Mouse (Mus musculus) gastrocnemius, postnatal 14 days (tissue): ENCODE data around the gene Mark3. TPM values are rescaled to one million over a fixed set of nuclear protein-coding genes. Genes with fewer than 3 reads are reported as not detected.

ENCODE experiments used
- DNase-seq: peaks from one replicate; pipeline ENCODE4 v3.0.0; 2021; ENCODE audit warnings: mixed read lengths
- intact Hi-C: fragments of 180-260 bp; cut with DNase I; formaldehyde crosslinking; loops from one replicate; pipeline ENCODE4 v1.15.1; 2025; ENCODE audit warnings: low total_unique reads
- total RNA-seq, 2 experiments: library from RNA; stranded (reverse); gene quantifications; 2 replicates each; pipeline ENCODE4 v1.2.3; 2021

Gene Mark3
- total RNA-seq, 2 experiments from 2014 or later, result 48.7 to 51.8 TPM

- intact Hi-C loops, result no loop called here
- DNase-seq, result peak; percentile 44
These were observed 94.9 kb downstream of the Mark3 start for GRCm38 (mm10) chr12:111669000-111669788.

- intact Hi-C loops, result no loop called here
- no peak for DNase-seq
These were observed 95.6 kb downstream of the Mark3 start for GRCm38 (mm10) chr12:111669961-111670360.

- no peak for DNase-seq
- intact Hi-C loops, result no loop called here
These were observed 96.1 kb downstream of the Mark3 start for GRCm38 (mm10) chr12:111670371-111670971.

GRCm38 (mm10) chr12:111670976-111671375, 96.7 kb downstream of the Mark3 start:
- DNase-seq, result no peak
- intact Hi-C loops, result no loop called here

GRCm38 (mm10) chr12:111671431-111671902, 97.1 kb downstream of the Mark3 start:
- DNase-seq, result peak; percentile 65
- intact Hi-C loops, result no loop called here

GRCm38 (mm10) chr12:111672176-111672575, 97.9 kb downstream of the Mark3 start, which contains the start of gene Ckb:
Ckb (minus strand) TSS chr12:111672338.
- intact Hi-C loops, result no loop called here
- DNase-seq, result peak; percentile 81

GRCm38 (mm10) chr12:111672581-111672980, 98.3 kb downstream of the Mark3 start:
- intact Hi-C loops, result no loop called here
- no peak for DNase-seq

GRCm38 (mm10) chr12:111674850-111675486, 100.6 kb downstream of the Mark3 start:
- no peak for DNase-seq
- intact Hi-C loops, result no loop called here

- no peak for DNase-seq
- intact Hi-C loops, result no loop called here
These were observed 101.7 kb downstream of the Mark3 start for GRCm38 (mm10) chr12:111675797-111676580.

GRCm38 (mm10) chr12:111677421-111677820, 103.1 kb downstream of the Mark3 start:
- peak; percentile 53 for DNase-seq
- intact Hi-C loops, result no loop called here

- peak; percentile 94 for DNase-seq
- intact Hi-C loops, result no loop called here
These were observed 103.8 kb downstream of the Mark3 start, which contains the start of gene Trmt61a for GRCm38 (mm10) chr12:111677882-111678669. Trmt61a (plus strand) TSS chr12:111678105.

GRCm38 (mm10) chr12:111678670-111678933, 104.3 kb downstream of the Mark3 start:
- no peak for DNase-seq
- intact Hi-C loops, result no loop called here

GRCm38 (mm10) chr12:111678997-111679396, 104.7 kb downstream of the Mark3 start:
- intact Hi-C loops, result no loop called here
- DNase-seq, result no peak

GRCm38 (mm10) chr12:111680661-111681060, 106.3 kb downstream of the Mark3 start:
- intact Hi-C loops, result no loop called here
- no peak for DNase-seq

GRCm38 (mm10) chr12:111681305-111681704, 107.0 kb downstream of the Mark3 start:
- intact Hi-C loops, result no loop called here
- DNase-seq, result no peak

GRCm38 (mm10) chr12:111682003-111682402, 107.7 kb downstream of the Mark3 start:
- intact Hi-C loops, result no loop called here
- DNase-seq, result no peak

GRCm38 (mm10) chr12:111682806-111683205, 108.5 kb downstream of the Mark3 start:
- no peak for DNase-seq
- intact Hi-C loops, result no loop called here

GRCm38 (mm10) chr12:111686390-111686789, 112.1 kb downstream of the Mark3 start:
- intact Hi-C loops, result no loop called here
- no peak for DNase-seq
